Mouse (Mus musculus): ENCODE measurements around the gene Tcf7l2.

DNA sequence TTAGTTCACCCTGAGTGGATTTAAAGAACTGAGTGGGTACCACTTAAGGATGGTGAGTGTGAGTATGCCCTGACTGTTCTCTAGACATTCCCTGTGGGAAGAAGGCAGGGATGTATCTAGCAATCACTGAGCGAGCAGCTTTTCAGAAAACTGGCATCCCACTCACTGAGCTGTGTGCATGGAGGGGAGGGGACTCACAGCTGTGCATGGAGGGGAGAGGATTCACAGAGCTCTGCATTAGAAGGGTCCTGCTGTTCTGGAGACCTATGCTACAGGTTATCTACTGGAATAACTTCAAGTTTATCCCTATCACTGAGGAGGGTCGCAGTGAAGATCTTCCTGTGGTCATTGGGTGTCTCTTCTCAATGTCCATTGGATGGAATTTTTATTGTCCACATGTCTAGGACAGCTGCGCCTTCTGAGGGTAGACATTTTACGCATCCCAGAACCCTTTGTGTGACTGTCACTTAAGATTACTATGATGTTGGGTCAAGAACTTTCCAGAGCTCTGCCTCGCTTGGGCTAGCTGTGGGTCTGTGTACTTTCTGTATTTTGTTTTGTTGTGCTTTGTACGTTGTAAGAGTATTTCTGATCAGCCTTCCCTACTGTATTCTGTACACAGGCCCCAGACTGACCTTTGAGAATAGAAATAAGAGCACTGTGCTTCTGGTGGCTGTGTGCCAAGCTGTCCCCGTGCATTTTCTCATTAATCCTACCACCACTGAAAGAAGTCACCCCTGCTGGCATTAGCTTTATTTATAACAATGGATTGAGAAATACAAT lies 192.5 kb downstream of the Tcf7l2 start:
- TF ChIP-seq MYOG (IDR thresholded peaks at IDR 0.05; ENCODE audit: control insufficient read depth in 1 of 3, insufficient read depth in 1 of 3, insufficient read length in 2 of 3, low read depth in 2 of 3) (no peak), POLR2A (IDR thresholded peaks at IDR 0.05; ENCODE audit: insufficient read length, low read depth) (no peak), MAX (IDR thresholded peaks at IDR 0.05; ENCODE audit: low read depth) (no peak), TCF12 (IDR thresholded peaks at IDR 0.05; ENCODE audit: insufficient read depth, poor library complexity, severe bottlenecking) (no peak), USF1 (IDR thresholded peaks at IDR 0.05; ENCODE audit: low read depth) (no peak), E2F4 (IDR thresholded peaks at IDR 0.05; ENCODE audit: insufficient read depth) (no peak), POLR2AphosphoS2 (IDR thresholded peaks at IDR 0.05; ENCODE audit: insufficient read length, low read depth) (no peak), MYOD1 (IDR thresholded peaks at IDR 0.05; ENCODE audit: control insufficient read depth in 1 of 3, insufficient read length in 2 of 3, low read depth in 2 of 3) (no peak)
